Mouse (Mus musculus) midbrain, embryonic 16.5 days (tissue): ENCODE measurements around the gene Ugp2. TPM values are rescaled to one million over a fixed set of nuclear protein-coding genes. Genes with fewer than 3 reads are reported as not detected.
"Not testable (repeated sequence)": the region's sequence is repeated elsewhere in the genome, so short reads cannot be mapped to it uniquely, and the experiment has no call there.

Source experiments
- ATAC-seq: fragments of 200-750 bp; cut with Nextera tagmentation; 2 replicates; pipeline ENCODE4 v1.8.0; 2017; ENCODE audit warnings: moderate TSS enrichment
- H3K27ac ChIP-seq: fragments of 300-500 bp; sonication (generic); 2 replicates; pipeline ENCODE4 v1.5.1; 2014; ENCODE audit warnings: mild to moderate bottlenecking, low read length, mixed read lengths
- H3K27me3 ChIP-seq: fragments of 300-500 bp; sonication (generic); 2 replicates; pipeline ENCODE4 v1.6.1; 2014; ENCODE audit warnings: low read depth, low read length, mixed read lengths; ENCODE audit not compliant: control insufficient read depth, insufficient read depth
- H3K36me3 ChIP-seq: fragments of 300-500 bp; sonication (generic); 2 replicates; pipeline ENCODE4 v1.6.1; 2014; ENCODE audit warnings: mild to moderate bottlenecking, low read length, moderate library complexity, mixed read lengths; ENCODE audit not compliant: control insufficient read depth, insufficient read depth
- H3K4me1 ChIP-seq: fragments of 300-500 bp; sonication (generic); 2 replicates; pipeline ENCODE4 v1.6.1; 2014; ENCODE audit warnings: mild to moderate bottlenecking, low read length, mixed read lengths; ENCODE audit not compliant: control insufficient read depth, insufficient read depth
- H3K4me2 ChIP-seq: fragments of 300-500 bp; sonication (generic); 2 replicates; pipeline ENCODE4 v1.6.1; 2014; ENCODE audit warnings: mild to moderate bottlenecking, low read length, mixed read lengths
- H3K4me3 ChIP-seq: fragments of 300-500 bp; sonication (generic); 2 replicates; pipeline ENCODE4 v1.5.1; 2014; ENCODE audit warnings: low read depth, mild to moderate bottlenecking, low read length, moderate library complexity, mixed read lengths
- H3K9ac ChIP-seq: fragments of 300-500 bp; sonication (generic); 2 replicates; pipeline ENCODE4 v1.6.1; 2014; ENCODE audit warnings: low read depth, low read length, mixed read lengths
- H3K9me3 ChIP-seq: fragments of 300-500 bp; sonication (generic); replicated peaks from 2 replicates; pipeline ENCODE4 v1.6.1; 2014; ENCODE audit warnings: mild to moderate bottlenecking, low read length, mixed read lengths; ENCODE audit not compliant: control insufficient read depth, poor library complexity, severe bottlenecking
- WGBS: fragments of 180-500 bp; shearing (Covaris S2); extraction: QIAGEN DNeasy Blood & Tissue Kit; methylation state at CpG from one replicate; pipeline ENCODE4 v1.1.7; 2014; 5-methylcytosine and 5-hydroxymethylcytosine counted together
- polyA plus RNA-seq: library from polyadenylated mRNA; unstranded; fragments of >200 nt; fragmentation: Nextera tagmentation; extraction: Ambion mirVana; gene quantifications from 2 replicates; pipeline ENCODE4 v1.2.1, GENCODE M21; 2015

Ugp2 gene
- polyA plus RNA-seq, 1 experiment from 2014 or later: 66.4 TPM

- Histone ChIP-seq H3K9ac (no peak overlapping the region), H3K9me3 (no peaks in the 10 kb centered on the region), H3K27ac (no peak overlapping the region), H3K27me3 (no peaks in the 10 kb centered on the region), H3K4me3 (no peak overlapping the region), H3K4me1 (no peaks in the 10 kb centered on the region), H3K36me3 (peaks cover 3% of the 10 kb centered on the region; the same call in 1 of the 2 replicates), H3K4me2 (no peak overlapping the region)
- WGBS: 92% methylated on average over 3 of the region's 3 CpGs
- ATAC-seq: no peak
Measured at GRCm38 (mm10) chr11:21322349-21322748, 48.7 kb downstream of the Ugp2 start.

- no peak for ATAC-seq
- Histone ChIP-seq H3K27me3 (no peaks in the 10 kb centered on the region), H3K27ac (no peak overlapping the region), H3K36me3 (peaks cover 5% of the 10 kb centered on the region; the same call in 1 of the 2 replicates), H3K4me3 (no peak overlapping the region), H3K9me3 (no peaks in the 10 kb centered on the region), H3K4me1 (no peaks in the 10 kb centered on the region), H3K9ac (no peak overlapping the region), H3K4me2 (no peak overlapping the region)
- 85% methylated on average over 3 of the region's 3 CpGs for WGBS
Measured at GRCm38 (mm10) chr11:21321577-21321976, 49.4 kb downstream of the Ugp2 start.

- no peaks in the 10 kb centered on the region for H3K4me1 ChIP-seq
- ATAC-seq: no peak
- no peaks in the 10 kb centered on the region for H3K9me3 ChIP-seq
- no peak overlapping the region for H3K4me3 ChIP-seq
- no peak overlapping the region for H3K4me2 ChIP-seq
- H3K9ac ChIP-seq: no peak overlapping the region
- no peak overlapping the region for H3K27ac ChIP-seq
- H3K27me3 ChIP-seq: no peaks in the 10 kb centered on the region
- peaks cover 10% of the 10 kb centered on the region; the same call in 1 of the 2 replicates for H3K36me3 ChIP-seq
- WGBS: 92% methylated on average over 9 of the region's 9 CpGs
Measured at GRCm38 (mm10) chr11:21313922-21314657, 56.9 kb downstream of the Ugp2 start.

GRCm38 (mm10) chr11:21309516-21309915, 61.5 kb downstream of the Ugp2 start:
- no peaks in the 10 kb centered on the region for H3K27me3 ChIP-seq
- H3K4me2 ChIP-seq: no peak overlapping the region
- H3K27ac ChIP-seq: no peak overlapping the region
- 18% methylated on average over 6 of the region's 6 CpGs for WGBS
- no peak for ATAC-seq
- H3K4me3 ChIP-seq: no peak overlapping the region
- H3K36me3 ChIP-seq: peaks cover 5% of the 10 kb centered on the region; the same call in 1 of the 2 replicates
- H3K9me3 ChIP-seq: no peaks in the 10 kb centered on the region
- H3K9ac ChIP-seq: no peak overlapping the region
- no peaks in the 10 kb centered on the region for H3K4me1 ChIP-seq

GRCm38 (mm10) chr11:21308119-21308518, 62.9 kb downstream of the Ugp2 start:
- H3K36me3 ChIP-seq: peaks cover 5% of the 10 kb centered on the region; the same call in 1 of the 2 replicates
- H3K4me1 ChIP-seq: no peaks in the 10 kb centered on the region
- H3K9me3 ChIP-seq: no peaks in the 10 kb centered on the region
- no peak overlapping the region for H3K9ac ChIP-seq
- 86% methylated on average over 5 of the region's 5 CpGs for WGBS
- H3K27me3 ChIP-seq: no peaks in the 10 kb centered on the region
- H3K4me3 ChIP-seq: no peak overlapping the region
- no peak for ATAC-seq
- H3K4me2 ChIP-seq: no peak overlapping the region
- H3K27ac ChIP-seq: no peak overlapping the region

- Histone ChIP-seq H3K4me1 (no peaks in the 10 kb centered on the region), H3K9ac (no peak overlapping the region), H3K4me2 (no peak overlapping the region), H3K27me3 (no peaks in the 10 kb centered on the region), H3K27ac (no peak overlapping the region), H3K4me3 (no peak overlapping the region), H3K36me3 (peaks cover 4% of the 10 kb centered on the region; the same call in 1 of the 2 replicates), H3K9me3 (no peaks in the 10 kb centered on the region)
- WGBS: 91% methylated on average over 5 of the region's 5 CpGs
- no peak for ATAC-seq
Measured at GRCm38 (mm10) chr11:21307078-21307668, 63.8 kb downstream of the Ugp2 start.

GRCm38 (mm10) chr11:21303619-21304018, 67.4 kb downstream of the Ugp2 start:
- Histone ChIP-seq H3K36me3 (peaks cover 11% of the 10 kb centered on the region), H3K4me1 (no peaks in the 10 kb centered on the region), H3K9me3 (no peaks in the 10 kb centered on the region), H3K9ac (no peak overlapping the region), H3K4me3 (no peak overlapping the region), H3K27me3 (no peaks in the 10 kb centered on the region), H3K4me2 (no peak overlapping the region), H3K27ac (no peak overlapping the region)
- 77% methylated on average over 3 of the region's 3 CpGs for WGBS
- no peak for ATAC-seq

- no peaks in the 10 kb centered on the region for H3K9me3 ChIP-seq
- H3K4me2 ChIP-seq: no peak overlapping the region
- H3K4me3 ChIP-seq: no peak overlapping the region
- H3K36me3 ChIP-seq: peaks cover 7% of the 10 kb centered on the region
- H3K27ac ChIP-seq: no peak overlapping the region
- no peak for ATAC-seq
- H3K4me1 ChIP-seq: no peaks in the 10 kb centered on the region
- no peaks in the 10 kb centered on the region for H3K27me3 ChIP-seq
- H3K9ac ChIP-seq: no peak overlapping the region
- 90% methylated on average over 5 of the region's 5 CpGs for WGBS
Measured at GRCm38 (mm10) chr11:21295486-21295885, 75.5 kb downstream of the Ugp2 start.

GRCm38 (mm10) chr11:21288153-21288552, 82.8 kb downstream of the Ugp2 start:
- 96% methylated on average over 2 of the region's 2 CpGs for WGBS
- not testable (repeated sequence) for H3K9ac ChIP-seq, ATAC-seq, H3K4me2 ChIP-seq, H3K27ac ChIP-seq, H3K27me3 ChIP-seq, H3K9me3 ChIP-seq, H3K4me1 ChIP-seq, H3K36me3 ChIP-seq, H3K4me3 ChIP-seq
